ENCODE assay signal across 13 mouse cellular contexts in the genomic region with DNA sequence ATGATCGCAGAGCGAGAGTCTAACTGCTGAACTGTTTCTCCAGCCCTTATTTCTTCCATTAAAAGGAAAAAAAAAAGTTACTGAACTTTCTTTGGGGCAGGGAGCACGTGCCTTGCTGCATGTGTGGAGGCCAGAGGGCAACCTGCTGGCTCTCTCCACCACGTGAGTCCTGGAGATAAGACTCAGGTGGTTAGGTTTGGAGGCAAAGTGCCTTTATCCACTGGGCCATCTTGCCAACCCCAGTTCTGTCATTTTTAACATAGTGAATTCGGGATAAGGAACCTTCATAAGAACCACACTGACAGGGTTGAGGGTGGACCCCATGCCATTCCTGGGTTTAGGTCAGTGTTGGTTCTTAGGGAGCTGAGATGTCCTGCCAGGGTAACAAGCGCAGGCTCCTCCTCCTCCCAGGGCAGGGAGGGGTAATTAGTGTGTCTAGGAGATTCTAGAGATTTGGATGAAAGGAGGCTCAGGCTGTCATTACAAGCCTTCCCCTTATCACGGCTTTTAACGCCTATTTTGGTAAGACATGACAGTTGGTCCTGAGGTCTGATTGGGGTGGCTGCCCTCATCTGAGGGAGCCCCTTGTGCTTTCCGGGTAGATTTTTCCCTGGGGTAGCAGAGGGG.
DNase-seq lines count a peak whose midpoint lies in the region; ATAC-seq and TF ChIP-seq lines count a peak whose summit lies in the region.
"Had no signal": no experiment of that assay in that cellular context is flagged by ENCODE, and none has a peak within 500 bp of the region (broad histone marks: within the 10 kb centered on the region; RNA-seq: fewer than 3 reads in every experiment).

No protein-coding gene starts in this region.

- WGBS in liver, embryonic 14.5 days (ENCODE audit: insufficient replicate concordance) = 22% methylated on average over 9 of the region's 9 CpGs

- intact Hi-C loops in heart, postnatal 25 days (cut with DNase I) = loop anchor here (2.0 to 5.0 kb wide), 2 partner anchors 235 to 272 kb away; a partner anchor contains a TSS

- no peaks in the 10 kb centered on the region for H3K9me3 ChIP-seq in liver, embryonic 14.5 days (ENCODE audit: control insufficient read depth, low read length)
- H3K9me3 ChIP-seq: midbrain, embryonic 12.5 days had no signal

- H3K4me1 ChIP-seq in liver, embryonic 14.5 days (replicated peaks; ENCODE audit: control insufficient read depth in 2 of 2, insufficient read depth in 2 of 2, low read length in 1 of 2) = peaks cover 31 to 40% of the 10 kb centered on the region in 2 experiments

- H3K27me3 ChIP-seq in liver, embryonic 14.5 days (ENCODE audit: control insufficient read depth, insufficient read depth, low read length) = no peaks in the 10 kb centered on the region
- H3K27me3 ChIP-seq: midbrain, embryonic 12.5 days had no signal

- TF ChIP-seq EP300 in liver, embryonic 14.5 days (IDR thresholded peaks at IDR 0.05; ENCODE audit: low read depth) = peak; percentile 95

- peak overlapping the region; percentile 49 for H3K4me2 ChIP-seq in liver, embryonic 14.5 days (ENCODE audit: low read depth)
- H3K4me2 ChIP-seq: midbrain, embryonic 12.5 days had no signal

- TF ChIP-seq CTCF in liver, embryonic 14.5 days (IDR thresholded peaks at IDR 0.05; ENCODE audit: low read depth) = no peak

- peak overlapping the region; percentile 59 for H3K9ac ChIP-seq in liver, embryonic 14.5 days (replicated peaks)
- H3K9ac ChIP-seq: midbrain, embryonic 12.5 days had no signal

- peak; percentile 28 for DNase-seq in urinary bladder, adult 2 months (ENCODE audit: low spot score)
- DNase-seq in urinary bladder, postnatal 25 days (ENCODE audit: low spot score) = no peak
- peak; percentile 81 to 89 (median 86) for DNase-seq in liver, embryonic 14.5 days (ENCODE audit: low read depth in 3 of 3, low spot score in 3 of 3)
- DNase-seq in heart, postnatal 25 days (ENCODE audit: low spot score) = no peak
- no peak for DNase-seq in natural killer cell, adult 2 months (ENCODE audit: low spot score in 2 of 2)
- DNase-seq in adrenal gland, adult (ENCODE audit: inconsistent age in 2 of 2, low spot score in 1 of 2) = no peak
- DNase-seq: adrenal gland, postnatal 10 days; cerebellum, adult 11 months; heart, adult 2 months; heart, postnatal 14 days had no signal

- peak overlapping the region; percentile 85 for H3K27ac ChIP-seq in liver, embryonic 14.5 days
- H3K27ac ChIP-seq: heart, adult 2 months; hindbrain, postnatal 0 days; midbrain, embryonic 12.5 days had no signal

- no peaks in the 10 kb centered on the region for H3K36me3 ChIP-seq in liver, embryonic 14.5 days (replicated peaks; ENCODE audit: control insufficient read depth, insufficient read depth, low read depth)
- H3K36me3 ChIP-seq: midbrain, embryonic 12.5 days had no signal

- no peak overlapping the region for H3K4me3 ChIP-seq in liver, embryonic 14.5 days (ENCODE audit: insufficient read depth in 1 of 2, low read depth in 2 of 2, low read length in 2 of 2)
- H3K4me3 ChIP-seq: heart, adult 2 months; midbrain, embryonic 12.5 days had no signal

- ATAC-seq in erythroblast, adult 5-6 weeks (replicated peaks; ENCODE audit: low FRiP score, poor library complexity, severe bottlenecking) = peak; percentile 83
- ATAC-seq in liver, embryonic 14.5 days (ENCODE audit: insufficient read depth) = peak; percentile 93
- ATAC-seq: hindbrain, postnatal 0 days had no signal

Comparison
In these comparisons a context has a peak if more than half of its experiments do, and no peak if none do; other contexts are left out.
1. DNase-seq: peak in urinary bladder, adult 2 months (single experiment) and liver, embryonic 14.5 days (3 of 3); none in urinary bladder, postnatal 25 days (single experiment), heart, postnatal 25 days (single experiment), natural killer cell, adult 2 months (0 of 2) and adrenal gland, adult (0 of 2).